Mouse (Mus musculus): ENCODE measurements around the gene Tas2r109. TPM values are rescaled to one million over a fixed set of nuclear protein-coding genes. Genes with fewer than 3 reads are reported as not detected.
"Not testable (repeated sequence)": the region's sequence is repeated elsewhere in the genome, so short reads cannot be mapped to it uniquely, and the experiment has no call there.

Tas2r109 gene
- not detected in 2 replicates for polyA plus RNA-seq (2014; fragmentation: Nextera tagmentation; extraction: Ambion mirVana)

- no peak within 1 kb of the TSS for H3K4me3 ChIP-seq (ENCODE audit: low read depth, low read length)
- WGBS: 80% methylated on average over 2 of the region's 2 CpGs
- no peak within 1 kb of the TSS for H3K9ac ChIP-seq
- ATAC-seq (ENCODE audit: insufficient read depth): no peak
- H3K4me1 ChIP-seq (ENCODE audit: insufficient read depth): no peaks in the 10 kb centered on the region
- no peak within 1 kb of the TSS for H3K4me2 ChIP-seq
- DNase-seq: no peak
- TF ChIP-seq CTCF (IDR thresholded peaks at IDR 0.05; ENCODE audit: low read depth): no peak
- H3K27me3 ChIP-seq (ENCODE audit: insufficient read depth, low read length): no peaks in the 10 kb centered on the region
- no peaks in the 10 kb centered on the region for H3K9me3 ChIP-seq (ENCODE audit: low read depth, low read length)
- no peak within 1 kb of the TSS for H3K27ac ChIP-seq (ENCODE audit: low read depth)
- H3K36me3 ChIP-seq (ENCODE audit: insufficient read depth): no peaks in the 10 kb centered on the region
Measured at GRCm38 (mm10) chr6:132980865-132981264, at the start of gene Tas2r109. TSS of gene Tas2r109 (minus strand) at chr6:132980965.

- no peak within 1 kb of the TSS for H3K4me2 ChIP-seq
Measured at GRCm38 (mm10) chr6:132957819-132958218, 22.9 kb downstream of the Tas2r109 start, which contains the start of gene Tas2r131. TSS of gene Tas2r131 (minus strand) at chr6:132957919.

GRCm38 (mm10) chr6:132950802-132951201 is 30.0 kb downstream of the Tas2r109 start, which contains the start of gene Tas2r129:
TSS of gene Tas2r129 (plus strand) at chr6:132951102.
- no peak within 1 kb of the TSS for H3K4me2 ChIP-seq
- H3K27me3 ChIP-seq (ENCODE audit: insufficient read depth, low read length): no peaks in the 10 kb centered on the region
- H3K36me3 ChIP-seq (ENCODE audit: insufficient read depth): no peaks in the 10 kb centered on the region
- 80% methylated on average over 2 of the region's 2 CpGs for WGBS
- ATAC-seq (ENCODE audit: insufficient read depth) (no peak), DNase-seq (no peak)
- no peak within 1 kb of the TSS for H3K9ac ChIP-seq
- no peak within 1 kb of the TSS for H3K27ac ChIP-seq (ENCODE audit: low read depth)
- H3K9me3 ChIP-seq (ENCODE audit: low read depth, low read length): no peaks in the 10 kb centered on the region
- no peak within 1 kb of the TSS for H3K4me3 ChIP-seq (ENCODE audit: low read depth, low read length)
- no peaks in the 10 kb centered on the region for H3K4me1 ChIP-seq (ENCODE audit: insufficient read depth)
- no peak for TF ChIP-seq CTCF (IDR thresholded peaks at IDR 0.05; ENCODE audit: low read depth)

More at GRCm38 (mm10) chr6:132957819-132958218, 22.9 kb downstream of the Tas2r109 start, which contains the start of gene Tas2r131:
- Histone ChIP-seq H3K4me1 (ENCODE audit: insufficient read depth) (no peaks in the 10 kb centered on the region), H3K9ac (no peak within 1 kb of the TSS), H3K4me3 (ENCODE audit: low read depth, low read length) (no peak within 1 kb of the TSS), H3K27ac (ENCODE audit: low read depth) (no peak within 1 kb of the TSS), H3K27me3 (ENCODE audit: insufficient read depth, low read length) (no peaks in the 10 kb centered on the region), H3K36me3 (ENCODE audit: insufficient read depth) (no peaks in the 10 kb centered on the region), H3K9me3 (ENCODE audit: low read depth, low read length) (no peaks in the 10 kb centered on the region)
- TF ChIP-seq CTCF (IDR thresholded peaks at IDR 0.05; ENCODE audit: low read depth): no peak
- DNase-seq (no peak), ATAC-seq (ENCODE audit: insufficient read depth) (no peak)
- 56% methylated on average over 1 of the region's 1 CpGs for WGBS

GRCm38 (mm10) chr6:132941376-132941775 is 39.4 kb downstream of the Tas2r109 start:
- ATAC-seq (ENCODE audit: insufficient read depth); H3K9ac ChIP-seq; H3K36me3 ChIP-seq (ENCODE audit: insufficient read depth); H3K4me3 ChIP-seq (ENCODE audit: low read depth, low read length); H3K4me1 ChIP-seq (ENCODE audit: insufficient read depth); H3K27me3 ChIP-seq (ENCODE audit: insufficient read depth, low read length); H3K9me3 ChIP-seq (ENCODE audit: low read depth, low read length); DNase-seq; H3K4me2 ChIP-seq; H3K27ac ChIP-seq (ENCODE audit: low read depth): not testable (repeated sequence)

Other genes with a start within 250 kb of the Tas2r109 start
- not detected in 2 replicates for gene Tas2r115, start 242.9 kb downstream of the Tas2r109 start, polyA plus RNA-seq (2014; fragmentation: Nextera tagmentation; extraction: Ambion mirVana)
- gene Tas2r124, start 226.2 kb downstream of the Tas2r109 start, polyA plus RNA-seq (2014; fragmentation: Nextera tagmentation; extraction: Ambion mirVana): not detected in 2 replicates
- not detected in 2 replicates for gene Tas2r102, start 218.8 kb downstream of the Tas2r109 start, polyA plus RNA-seq (2014; fragmentation: Nextera tagmentation; extraction: Ambion mirVana)
- gene Tas2r136, start 202.8 kb downstream of the Tas2r109 start, polyA plus RNA-seq (2014; fragmentation: Nextera tagmentation; extraction: Ambion mirVana): not detected in 2 replicates
- gene Tas2r117, start 178.1 kb downstream of the Tas2r109 start, polyA plus RNA-seq (2014; fragmentation: Nextera tagmentation; extraction: Ambion mirVana): not detected in 2 replicates
- not detected in 2 replicates for gene Tas2r123, start 133.8 kb downstream of the Tas2r109 start, polyA plus RNA-seq (2014; fragmentation: Nextera tagmentation; extraction: Ambion mirVana)
- not detected in 2 replicates for gene Tas2r116, start 125.5 kb downstream of the Tas2r109 start, polyA plus RNA-seq (2014; fragmentation: Nextera tagmentation; extraction: Ambion mirVana)
- not detected in 2 replicates for gene Tas2r110, start 113.0 kb downstream of the Tas2r109 start, polyA plus RNA-seq (2014; fragmentation: Nextera tagmentation; extraction: Ambion mirVana)
- gene Tas2r113, start 88.0 kb downstream of the Tas2r109 start, polyA plus RNA-seq (2014; fragmentation: Nextera tagmentation; extraction: Ambion mirVana): not detected in 2 replicates
- not detected in 2 replicates for gene Tas2r125, start 71.3 kb downstream of the Tas2r109 start, polyA plus RNA-seq (2014; fragmentation: Nextera tagmentation; extraction: Ambion mirVana)
- gene Tas2r129, start 29.9 kb downstream of the Tas2r109 start, polyA plus RNA-seq (2014; fragmentation: Nextera tagmentation; extraction: Ambion mirVana): not detected in 2 replicates
- gene Tas2r131, start 23.0 kb downstream of the Tas2r109 start, polyA plus RNA-seq (2014; fragmentation: Nextera tagmentation; extraction: Ambion mirVana): not detected in 2 replicates
- gene Tas2r103, start 56.1 kb upstream of the Tas2r109 start, polyA plus RNA-seq (2014; fragmentation: Nextera tagmentation; extraction: Ambion mirVana): not detected in 2 replicates
- gene Tas2r140, start 74.9 kb upstream of the Tas2r109 start, polyA plus RNA-seq (2014; fragmentation: Nextera tagmentation; extraction: Ambion mirVana): not detected in 2 replicates
- gene Smim10l1, start 123.9 kb upstream of the Tas2r109 start, polyA plus RNA-seq (2014; fragmentation: Nextera tagmentation; extraction: Ambion mirVana): 57.7 and 61.4 TPM in 2 replicates

All from lung, embryonic 14.5 days (tissue).